Mouse (Mus musculus) CH12.LX (cell line): ENCODE measurements around the gene Spred2.

Experiments used
- CTCF ChIP-seq, 2 experiments: IDR thresholded peaks in 1 of 2; conservative IDR thresholded peaks in 1 of 2; 2 replicates each; pipeline ENCODE4 v1.5.1; 2011 to 2012; ENCODE audit warnings: low read depth in 2 of 2, low read length in 2 of 2, improper control_type of control experiment in 1 of 2, inconsistent platforms in 1 of 2, mild to moderate bottlenecking in 1 of 2, moderate library complexity in 1 of 2
- ELF1 ChIP-seq: IDR thresholded peaks from 2 replicates; pipeline ENCODE4 v1.6.1; 2014; ENCODE audit warnings: low read depth, mild to moderate bottlenecking, inconsistent platforms, low read length, improper control_type of control experiment
- EP300 ChIP-seq: IDR thresholded peaks from 2 replicates; pipeline ENCODE4 v1.6.1; 2011; ENCODE audit warnings: low read length, improper control_type of control experiment
- HCFC1 ChIP-seq: IDR thresholded peaks from 2 replicates; pipeline ENCODE4 v1.6.1; 2012; ENCODE audit warnings: low read depth, mild to moderate bottlenecking, inconsistent platforms, low read length, improper control_type of control experiment
- IRF4 ChIP-seq: IDR thresholded peaks from 2 replicates; pipeline ENCODE4 v1.6.1; 2014; ENCODE audit warnings: low read depth, mild to moderate bottlenecking, inconsistent platforms, low read length, improper control_type of control experiment
- PAX5 ChIP-seq: IDR thresholded peaks from 2 replicates; pipeline ENCODE4 v1.6.1; 2012; ENCODE audit warnings: low read length, inconsistent platforms, mixed read lengths
- POLR2A ChIP-seq: IDR thresholded peaks from 2 replicates; pipeline ENCODE4 v1.6.1; 2011; ENCODE audit warnings: low read depth, mild to moderate bottlenecking, improper control_type of control experiment, low read length
- POLR2AphosphoS2 ChIP-seq: IDR thresholded peaks from 2 replicates; pipeline ENCODE4 v1.6.1; 2011; ENCODE audit warnings: low read depth, low read length, improper control_type of control experiment
- RAD21 ChIP-seq: IDR thresholded peaks from 2 replicates; pipeline ENCODE4 v1.6.1; 2011; ENCODE audit warnings: low read depth, mild to moderate bottlenecking, low read length, improper control_type of control experiment, moderate library complexity
- SMC3 ChIP-seq: IDR thresholded peaks from 2 replicates; pipeline ENCODE4 v1.6.1; 2011; ENCODE audit warnings: low read depth, low read length, improper control_type of control experiment
- UBTF ChIP-seq: IDR thresholded peaks from 2 replicates; pipeline ENCODE4 v1.6.1; 2012; ENCODE audit warnings: low read depth, mild to moderate bottlenecking, inconsistent platforms, low read length, improper control_type of control experiment, moderate library complexity
- ZKSCAN1 ChIP-seq: IDR thresholded peaks from 2 replicates; pipeline ENCODE4 v1.6.1; 2012; ENCODE audit warnings: low read depth, inconsistent platforms, low read length, improper control_type of control experiment, borderline replicate concordance

GRCm38 (mm10) chr11:19881342-19881741 lies 42.8 kb upstream of the Spred2 start:
- no peak for TF ChIP-seq POLR2A
- no peak for TF ChIP-seq UBTF
- TF ChIP-seq PAX5, result no peak
- no peak for TF ChIP-seq SMC3
- no peak for TF ChIP-seq EP300
- no peak for TF ChIP-seq RAD21
- TF ChIP-seq ZKSCAN1, result no peak
- TF ChIP-seq IRF4, result no peak
- no peak for TF ChIP-seq ELF1
- TF ChIP-seq POLR2AphosphoS2, result no peak
- TF ChIP-seq HCFC1, result no peak
- no peak for TF ChIP-seq CTCF (conservative IDR thresholded peaks at IDR 0.05 in 1 of 2, IDR thresholded peaks at IDR 0.05 in 1 of 2; ENCODE audit: low read depth in 2 of 2, low read length in 2 of 2)
